Mouse (Mus musculus): ENCODE data around the gene Olfr692.
A peak's percentile ranks its signal among the peaks of the same experiment; 100 is the strongest.

The Olfr692 gene

DNA sequence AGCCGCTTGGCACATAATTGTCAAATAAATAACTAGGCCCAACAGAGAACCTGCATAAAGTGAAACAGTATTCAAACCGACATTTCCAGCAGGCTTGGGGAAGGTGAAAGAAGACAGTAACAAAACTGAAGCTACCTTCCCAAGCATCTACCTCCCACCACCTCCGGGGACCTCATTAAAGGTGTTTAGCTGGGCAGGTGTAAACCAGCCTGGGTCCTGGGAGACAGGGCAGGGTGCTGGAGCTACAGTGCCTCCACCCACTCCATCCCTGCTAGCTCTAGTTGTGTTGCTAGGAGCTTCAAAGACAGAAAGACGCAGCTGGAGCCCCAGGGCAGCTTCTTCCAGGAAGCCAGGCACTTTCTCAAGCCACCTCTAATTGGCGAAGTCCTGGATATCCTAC lies 36.2 kb downstream of the Olfr692 start, which contains the start of gene Cnga4:
TSS of gene Cnga4 (plus strand) at position 301 of the 400 bp plus-strand sequence.
- no peak for DNase-seq (ENCODE audit: low read depth, low spot score)

DNA sequence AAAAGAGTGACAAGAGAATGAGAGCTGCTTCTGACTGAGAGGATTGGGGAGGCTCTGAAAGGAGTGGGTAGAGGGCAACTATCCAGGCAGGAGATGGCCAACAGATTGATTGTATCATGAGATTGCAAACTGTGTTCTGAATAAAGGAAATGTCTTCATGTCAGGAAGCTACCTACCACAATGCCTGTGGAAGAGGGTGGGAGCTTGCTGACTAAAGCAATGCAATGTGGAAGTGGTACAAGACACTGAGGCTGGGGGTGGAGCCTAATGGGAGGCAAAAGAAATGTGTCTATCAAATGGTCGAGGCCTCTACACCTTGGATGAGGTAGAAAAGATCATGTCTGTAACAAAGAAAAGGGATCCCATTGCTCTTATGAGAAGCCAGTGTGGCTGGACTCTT lies 38.3 kb downstream of the Olfr692 start:
- DNase-seq (ENCODE audit: low read depth, low spot score): no peak

DNA sequence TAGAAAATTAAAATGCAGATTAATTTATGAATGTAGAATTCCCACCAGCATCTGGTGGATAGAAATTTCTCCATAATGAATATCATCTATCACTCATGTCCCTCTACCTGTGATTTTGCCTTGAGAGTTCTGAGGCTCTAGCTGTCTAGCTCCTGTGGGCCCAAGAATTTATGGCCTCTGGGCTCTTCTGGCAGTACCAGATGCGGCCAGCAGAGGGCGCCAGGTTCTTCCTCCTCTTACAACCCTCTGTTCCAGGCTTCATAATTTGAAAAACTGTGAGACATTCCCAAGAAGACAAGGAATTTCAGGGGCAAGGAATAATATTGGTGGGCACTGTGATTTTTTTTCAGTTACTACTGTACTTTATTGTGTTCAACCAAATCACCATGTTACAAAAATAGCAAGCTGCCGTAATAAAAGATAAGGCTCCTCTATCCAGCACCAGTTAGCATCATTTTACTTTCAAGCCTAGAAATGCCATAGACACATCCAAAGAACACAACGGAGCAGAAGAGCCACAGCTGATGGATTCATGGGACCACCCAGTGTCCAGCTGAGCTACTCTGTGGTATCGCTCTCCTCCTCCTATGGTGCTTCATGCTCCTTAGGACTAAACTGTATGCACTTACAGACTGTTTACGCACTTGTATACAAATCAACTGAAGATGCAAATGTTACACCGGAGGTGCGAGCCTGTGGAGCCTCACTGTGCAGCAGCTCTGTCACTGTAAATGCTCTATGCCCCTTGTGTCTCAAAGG lies 44.0 kb downstream of the Olfr692 start:
- peak; percentile 55 for DNase-seq (ENCODE audit: low read depth, low spot score)

DNA sequence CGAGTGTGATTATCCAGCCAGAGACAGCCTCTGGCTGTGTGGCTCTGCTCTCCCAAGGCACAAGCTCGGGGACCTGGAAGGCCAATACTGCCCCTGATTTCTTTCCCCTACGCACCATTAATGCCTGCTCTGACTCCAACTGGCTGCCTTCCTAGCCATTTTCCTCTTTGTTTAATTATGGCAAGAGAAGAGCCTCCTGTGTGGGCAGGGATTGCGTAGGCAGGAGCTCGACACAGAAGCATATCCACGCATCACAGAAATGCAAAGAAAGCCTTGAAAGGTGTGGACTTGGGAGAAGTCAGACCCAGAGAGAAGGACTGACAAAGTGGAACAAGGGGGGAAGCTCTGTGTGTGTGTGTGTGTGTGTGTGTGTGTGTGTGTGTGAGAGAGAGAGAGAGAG lies 46.4 kb downstream of the Olfr692 start:
- DNase-seq (ENCODE audit: low read depth, low spot score): no peak

DNA sequence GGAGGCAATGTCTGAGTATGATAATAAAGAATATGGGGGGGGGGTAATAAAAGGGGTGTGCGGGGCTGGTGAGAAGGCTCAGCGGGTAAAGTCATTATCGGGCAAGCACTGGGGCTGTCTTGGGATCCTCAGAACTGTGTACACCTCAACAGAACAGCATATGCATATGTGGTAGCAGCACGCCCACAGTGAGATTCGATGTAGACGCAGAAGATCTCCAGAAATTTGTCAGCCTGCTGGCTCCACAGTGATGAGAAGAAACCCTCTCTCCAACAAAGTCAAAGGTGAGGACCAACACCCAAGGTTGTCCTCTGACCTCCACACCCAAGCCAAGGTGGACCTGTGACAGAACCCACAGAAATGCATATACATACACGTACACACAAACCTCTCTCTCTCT lies 48.5 kb downstream of the Olfr692 start:
- no peak for DNase-seq (ENCODE audit: low read depth, low spot score)

DNA sequence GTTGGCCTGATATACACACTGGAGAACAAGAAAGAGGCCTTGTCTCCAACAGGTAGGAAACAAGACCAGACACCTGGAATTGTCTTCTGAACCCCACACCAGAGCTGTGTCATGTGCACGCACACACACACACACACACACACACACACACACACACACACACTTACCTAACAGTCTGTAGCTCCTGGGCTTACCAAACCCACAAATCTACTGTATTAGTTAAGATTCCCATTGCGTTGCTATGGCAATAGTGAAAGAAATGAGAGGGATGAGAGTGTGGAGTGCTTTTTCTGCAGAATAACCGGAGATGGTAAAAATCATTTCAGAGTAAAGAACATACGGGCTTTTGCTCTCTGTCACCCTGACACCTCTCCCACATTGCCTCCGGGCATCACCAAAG lies 50.1 kb downstream of the Olfr692 start:
- DNase-seq (ENCODE audit: low read depth, low spot score): no peak

Measured in embryo, embryonic 11.5 days (tissue).